Mouse (Mus musculus) cortical plate, adult 2 months (tissue): ENCODE measurements around the gene Dhrs7.

Experiments used
- CTCF ChIP-seq: fragments of 200-500 bp; IDR thresholded peaks from 2 replicates; pipeline ENCODE4 v1.5.1; 2011; ENCODE audit warnings: mild to moderate bottlenecking, control low read depth, low read length; ENCODE audit not compliant: insufficient read depth; ENCODE audit errors: extremely low read depth
- POLR2A ChIP-seq: fragments of 200-500 bp; IDR thresholded peaks from 2 replicates; pipeline ENCODE4 v1.6.1; 2011; ENCODE audit warnings: mild to moderate bottlenecking, low read length, control low read depth; ENCODE audit not compliant: insufficient read depth; ENCODE audit errors: extremely low read depth

GRCm38 (mm10) chr12:72648921-72649320, 15.8 kb downstream of the Dhrs7 start:
- TF ChIP-seq POLR2A (no peak), CTCF (no peak)
